Mouse (Mus musculus): ENCODE measurements around the gene Pigs.

Pigs gene

DNA sequence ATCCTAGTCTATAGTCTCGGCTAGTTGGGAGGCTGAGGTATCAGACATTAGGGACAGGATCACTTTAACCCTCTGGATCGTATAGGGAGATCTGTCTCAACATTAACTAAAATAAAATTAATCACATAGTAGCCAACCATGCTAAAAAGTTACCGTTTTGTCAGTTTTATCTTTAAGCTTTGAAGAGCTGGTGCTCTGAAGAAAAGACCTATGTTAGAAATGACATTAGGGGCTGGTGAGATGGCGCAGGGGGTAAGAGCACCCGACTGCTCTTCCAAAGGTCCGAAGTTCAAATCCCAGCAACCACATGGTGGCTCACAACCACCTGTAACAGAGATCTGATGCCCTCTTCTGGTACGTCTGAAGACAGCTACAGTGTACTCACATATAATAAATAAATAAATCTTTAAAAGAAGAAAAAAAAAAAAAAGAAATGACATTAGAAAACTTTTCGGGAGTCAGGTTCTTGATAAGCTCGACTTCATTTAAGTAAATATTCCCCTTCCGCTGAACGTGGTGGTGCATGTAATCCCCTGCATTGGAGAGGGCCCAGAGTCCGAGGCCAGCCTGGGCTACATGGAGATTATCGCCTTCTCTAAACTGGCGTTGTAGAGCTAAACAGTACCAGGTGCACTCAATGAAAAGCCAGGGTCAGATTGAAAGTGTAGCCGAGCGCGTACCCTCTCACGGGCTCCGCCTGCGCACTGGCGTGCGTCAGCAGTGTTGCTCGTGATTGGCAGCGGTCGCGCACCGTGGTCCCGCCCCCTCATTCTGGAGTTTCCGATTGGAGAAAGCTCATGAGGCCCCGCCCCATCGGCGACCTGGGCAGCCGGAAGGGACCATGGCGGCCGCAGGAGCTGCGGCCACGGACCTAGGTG, at the start of gene Pigs:
TSS of gene Pigs (plus strand) at position 782 of the 878 bp plus-strand sequence.
- DNase-seq = peak; percentile 98

DNA sequence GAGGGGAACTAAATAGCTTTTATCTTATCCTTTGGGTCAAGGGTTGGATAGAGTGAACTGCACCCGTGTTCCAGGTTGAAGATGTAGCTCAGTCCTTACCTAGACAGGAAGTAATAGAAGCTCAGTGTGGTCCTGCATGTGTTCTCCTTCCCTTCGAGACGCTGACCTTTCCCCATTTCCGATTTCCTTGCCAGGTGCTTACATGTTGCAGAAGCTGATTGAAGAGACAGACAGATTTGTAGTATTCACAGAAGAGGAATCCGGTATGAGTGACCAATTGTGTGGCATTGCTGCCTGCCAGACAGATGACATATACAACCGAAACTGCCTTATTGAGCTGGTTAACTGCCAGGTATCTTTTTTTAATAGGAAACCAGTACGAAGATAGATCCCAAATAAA, 49.4 kb upstream of the Pigs start:
- DNase-seq = no peak

DNA sequence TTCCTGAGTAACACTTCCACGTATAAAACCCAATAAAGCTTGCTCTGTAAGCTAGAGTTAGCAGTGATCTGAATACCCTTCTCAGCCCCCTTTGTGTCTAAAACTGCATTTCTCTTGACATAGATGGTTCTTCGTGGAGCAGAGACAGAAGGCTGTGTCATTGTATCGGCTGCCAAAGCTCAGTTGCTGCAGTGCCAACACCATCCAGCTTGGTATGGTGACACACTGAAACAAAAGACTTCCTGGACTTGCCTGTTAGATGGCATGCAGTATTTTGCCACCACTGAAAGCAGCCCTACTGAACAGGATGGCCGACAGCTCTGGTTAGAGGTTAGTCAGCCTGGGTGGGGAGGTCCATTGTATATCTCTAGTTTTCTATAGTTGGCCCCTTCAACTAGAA, 48.6 kb upstream of the Pigs start:
- DNase-seq = no peak

GRCm38 (mm10) chr11:78289146-78289763, 39.0 kb upstream of the Pigs start:
- DNase-seq = no peak

DNA sequence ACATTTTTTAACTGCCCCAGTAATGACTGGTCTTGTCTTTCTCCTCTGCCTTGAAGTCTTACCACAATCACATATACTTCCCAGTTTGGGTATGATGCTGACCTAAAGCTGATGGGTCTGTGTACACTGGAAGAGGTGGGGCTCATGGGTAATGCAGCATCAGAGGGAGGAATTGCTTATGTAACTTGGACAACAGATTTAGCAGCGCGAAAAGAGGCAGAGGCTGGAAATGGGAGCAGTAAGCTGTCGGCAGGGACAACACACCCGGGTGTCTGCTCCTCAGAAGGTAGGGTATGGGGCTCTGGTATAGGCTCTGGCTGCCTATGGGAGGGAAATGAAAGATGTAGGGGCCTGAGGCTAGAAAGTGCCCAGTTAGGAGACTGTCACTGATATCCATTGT, 37.6 kb upstream of the Pigs start, which contains the start of gene BC030499:
TSS of gene BC030499 (plus strand) at position 188 of the 400 bp plus-strand sequence.
- DNase-seq = no peak

DNA sequence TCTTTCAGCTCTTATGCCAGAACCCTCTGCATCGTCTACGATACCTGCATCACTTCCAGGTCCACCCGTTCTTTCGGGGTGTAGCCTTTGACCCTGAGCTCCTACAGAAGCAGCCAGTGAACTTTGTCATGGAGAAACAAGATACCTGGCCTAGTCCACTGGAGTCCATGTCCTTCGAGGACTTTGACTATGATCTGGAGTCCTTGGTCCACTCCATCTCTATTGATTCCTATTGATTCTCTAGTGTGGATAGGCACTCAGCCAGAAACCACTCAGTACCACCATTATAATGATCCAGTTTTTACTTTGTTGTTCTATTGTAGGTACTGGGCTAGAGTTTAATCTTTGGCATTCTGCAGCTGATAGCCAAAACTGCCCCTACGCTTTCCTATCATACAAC, 33.6 kb upstream of the Pigs start:
- no peak for DNase-seq

DNA sequence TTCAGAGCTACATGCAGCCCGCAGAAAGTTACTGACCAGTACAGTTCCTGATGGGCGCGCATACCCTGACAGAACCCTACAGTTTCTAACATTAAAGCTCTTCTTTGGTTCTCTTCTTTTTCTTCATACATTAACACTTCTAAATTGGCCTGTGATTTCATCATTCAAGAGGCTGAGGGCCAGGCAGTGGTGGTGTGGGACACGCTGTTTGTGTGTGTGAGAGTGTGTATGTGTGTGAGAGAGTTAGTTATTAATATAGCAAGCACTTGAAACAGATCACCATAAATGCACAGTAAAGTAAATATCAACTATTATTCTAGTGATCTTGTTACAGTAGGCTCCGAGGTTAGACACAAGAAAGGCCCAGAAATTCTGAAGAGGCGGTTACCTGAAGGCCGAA, 27.3 kb upstream of the Pigs start:
- no peak for DNase-seq

GRCm38 (mm10) chr11:78301357-78302084, 26.7 kb upstream of the Pigs start, which contains the start of gene Spag5:
TSS of gene Spag5 (plus strand) at chr11:78301529.
- peak; percentile 83 to 84 for DNase-seq

DNA sequence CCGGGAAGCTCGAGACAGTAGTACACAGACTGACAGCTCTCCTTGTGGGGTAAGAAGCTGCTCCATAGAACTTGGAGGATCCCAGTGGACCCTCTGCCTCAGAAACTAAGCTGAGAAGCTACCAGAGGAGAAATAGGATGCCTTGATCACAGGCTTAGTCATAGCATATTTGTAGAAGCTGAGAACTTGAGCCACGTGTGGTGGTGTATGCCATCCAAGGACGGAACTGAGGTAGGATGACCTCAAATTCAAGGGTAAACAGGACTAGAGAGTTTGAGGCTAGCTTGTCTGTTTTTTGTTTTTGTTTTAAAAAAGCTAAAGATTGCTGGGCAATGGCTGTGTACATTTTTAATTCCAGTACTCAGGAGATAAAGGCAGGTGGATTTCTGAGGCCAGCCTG, 22.9 kb upstream of the Pigs start:
- DNase-seq = no peak

DNA sequence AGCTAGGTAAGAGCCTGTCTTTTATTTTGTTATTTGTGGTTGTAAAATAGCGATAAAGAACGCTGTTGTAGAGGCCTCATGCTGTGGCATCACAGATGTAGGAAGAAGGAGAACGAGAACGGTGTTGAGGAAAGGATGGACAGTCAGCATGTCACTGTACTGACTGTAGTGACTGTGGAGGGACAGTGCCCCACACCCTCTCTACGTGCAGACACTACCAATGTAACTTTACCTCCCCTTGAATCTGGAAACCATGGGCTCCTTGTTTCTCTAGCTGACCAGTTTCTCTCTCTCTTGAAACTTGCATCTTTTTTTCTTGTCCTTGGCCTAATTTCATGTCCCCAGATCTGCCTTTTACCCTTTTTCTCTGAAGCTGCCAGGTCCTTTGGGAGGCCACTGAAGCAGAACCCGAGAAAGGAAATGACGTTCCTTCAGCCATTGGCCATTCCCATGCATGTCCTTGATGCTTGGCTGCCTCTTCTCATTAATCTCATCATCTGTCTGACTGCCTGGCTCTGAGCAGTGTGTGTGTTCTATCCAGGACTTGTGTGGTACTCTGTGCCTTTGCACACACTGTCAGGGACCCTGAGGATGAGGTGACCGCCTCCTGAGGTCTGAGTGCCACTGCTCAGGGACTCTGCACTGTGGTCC, 17.2 kb upstream of the Pigs start:
- DNase-seq = no peak

DNA sequence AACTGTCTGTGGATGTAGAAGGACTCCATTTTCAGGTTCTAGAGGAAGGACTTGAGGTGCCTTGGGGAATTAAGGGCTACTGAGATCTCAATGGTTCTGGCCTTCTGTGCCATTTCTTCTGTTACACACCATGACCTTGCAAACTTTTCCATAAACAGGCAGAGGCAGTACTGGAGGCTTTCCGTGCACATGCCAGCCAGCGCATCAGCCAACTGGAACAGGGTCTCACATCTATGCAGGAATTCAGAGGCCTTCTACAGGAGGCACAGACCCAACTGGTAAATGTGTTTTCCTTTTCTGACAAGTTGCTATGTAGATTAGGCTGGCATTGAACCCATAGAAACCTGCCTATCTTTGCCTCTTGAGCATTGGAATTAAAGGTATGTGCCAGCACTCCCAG, 14.6 kb upstream of the Pigs start:
- no peak for DNase-seq

- no peak for DNase-seq
Measured at GRCm38 (mm10) chr11:78318411-78318810, 9.8 kb upstream of the Pigs start.

GRCm38 (mm10) chr11:78322076-78322831, 6.0 kb upstream of the Pigs start:
- DNase-seq = no peak

DNA sequence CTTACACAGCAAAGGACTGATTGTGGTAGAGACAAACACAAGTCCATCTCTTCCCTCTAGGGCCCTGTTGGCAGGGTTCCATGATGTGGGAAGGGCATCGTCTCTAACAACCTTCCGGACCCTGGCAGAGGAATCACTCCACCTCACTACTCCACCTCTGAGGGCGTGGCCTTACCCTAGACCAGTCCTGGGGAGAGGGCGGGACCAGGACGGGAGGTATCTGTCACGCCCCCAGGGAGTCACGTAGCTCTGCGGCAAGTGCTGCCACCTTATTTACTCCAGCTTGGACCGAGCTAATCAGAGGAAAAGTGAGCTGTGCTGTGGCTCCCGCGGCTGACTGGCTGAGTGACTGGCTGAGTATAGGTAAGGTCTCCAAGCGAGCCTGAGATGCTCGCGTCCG, 5.4 kb upstream of the Pigs start, which contains the start of gene Aldoc:
TSS of gene Aldoc (plus strand) at position 109 of the 400 bp plus-strand sequence.
- peak; percentile 85 to 87 for DNase-seq

GRCm38 (mm10) chr11:78324000-78324785, 4.0 kb upstream of the Pigs start:
- DNase-seq = peak; percentile 38 to 48

DNA sequence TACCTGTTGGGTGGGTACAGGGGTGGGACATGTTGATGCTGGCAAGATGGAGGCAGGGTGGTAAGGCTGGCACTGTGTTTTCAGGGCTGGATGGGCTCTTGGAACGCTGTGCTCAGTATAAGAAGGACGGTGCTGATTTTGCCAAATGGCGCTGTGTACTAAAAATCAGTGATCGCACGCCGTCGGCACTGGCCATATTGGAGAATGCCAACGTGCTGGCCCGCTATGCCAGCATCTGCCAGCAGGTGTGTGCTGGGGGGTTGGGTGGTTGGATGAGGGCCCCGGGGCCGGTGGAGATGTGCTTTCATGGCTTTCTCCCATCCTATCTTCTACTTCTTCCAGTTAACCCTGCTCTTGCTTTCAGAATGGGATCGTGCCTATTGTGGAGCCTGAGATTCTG, 3.2 kb upstream of the Pigs start:
- DNase-seq = peak in 1 of 2 experiments; percentile 12

GRCm38 (mm10) chr11:78327215-78327614, 1.0 kb upstream of the Pigs start:
- no peak for DNase-seq

DNA sequence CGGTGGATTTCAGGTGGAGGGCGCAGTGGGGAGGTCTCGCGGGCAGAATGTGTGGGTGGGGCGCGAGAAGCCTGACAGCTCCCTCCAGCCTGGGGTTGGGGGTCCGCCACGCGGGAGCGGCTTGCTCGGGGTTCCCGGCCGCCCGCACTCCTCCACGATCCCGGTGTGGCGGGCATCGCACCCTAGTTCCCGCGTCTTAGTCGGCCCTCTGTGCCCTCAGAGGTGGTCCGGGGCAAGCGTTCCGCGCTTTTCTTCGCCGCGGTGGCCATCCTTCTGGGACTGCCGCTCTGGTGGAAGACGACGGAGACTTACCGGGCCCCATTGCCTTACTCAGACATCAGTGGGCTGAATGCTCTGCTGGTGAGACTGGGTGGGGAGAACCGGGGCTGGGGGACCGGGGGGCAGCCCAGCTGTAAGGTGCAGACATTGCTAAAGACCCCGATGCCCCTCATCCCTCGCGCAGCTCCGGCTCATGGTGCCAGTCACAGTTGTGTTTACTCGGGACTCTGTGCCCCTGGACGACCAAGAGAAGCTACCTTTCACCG, 369 bp downstream of the Pigs start:
- DNase-seq = peak in 1 of 2 experiments; percentile 27

GRCm38 (mm10) chr11:78332676-78333075, 4.5 kb downstream of the Pigs start:
- DNase-seq = no peak

DNA sequence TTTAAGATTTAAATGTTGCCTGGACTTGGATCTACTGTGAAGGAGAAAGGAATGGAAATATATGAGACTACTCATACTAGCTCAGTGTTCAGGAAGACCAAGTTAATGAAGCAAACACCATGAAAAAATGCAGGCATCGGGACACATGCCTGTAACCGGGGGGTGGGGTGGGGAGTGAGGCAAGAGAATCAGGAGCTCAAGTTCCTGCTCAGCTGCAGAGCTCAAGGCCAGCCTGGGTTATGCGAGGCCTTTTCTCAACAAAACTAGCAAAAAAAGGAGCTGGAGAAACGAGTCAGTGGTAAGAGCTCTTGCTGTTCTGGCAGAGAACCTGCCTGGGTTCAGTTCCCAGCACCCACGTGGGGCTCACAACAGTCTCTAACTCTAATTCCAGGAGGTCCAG, 5.8 kb downstream of the Pigs start:
- DNase-seq = no peak

DNA sequence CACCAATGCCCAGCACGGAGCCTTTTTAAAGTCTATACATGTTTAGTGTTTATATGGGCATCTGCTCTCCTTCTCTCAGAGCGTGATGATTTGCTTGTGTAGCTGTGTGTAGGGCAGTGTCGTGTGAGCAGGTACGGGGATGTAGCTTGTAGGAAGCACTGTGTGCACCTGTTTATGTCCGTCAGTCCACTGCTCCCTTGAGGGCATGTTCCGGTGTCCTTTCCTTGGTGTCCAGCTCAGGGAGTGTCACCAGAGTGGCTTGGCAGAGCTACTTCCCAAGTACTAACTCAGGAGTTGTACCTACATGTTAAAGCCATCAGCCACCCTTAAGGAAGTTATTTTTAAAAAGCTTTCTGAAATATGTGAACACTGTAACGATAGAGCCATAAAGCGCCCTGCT, 8.8 kb downstream of the Pigs start:
- no peak for DNase-seq
